In the genomic region with DNA sequence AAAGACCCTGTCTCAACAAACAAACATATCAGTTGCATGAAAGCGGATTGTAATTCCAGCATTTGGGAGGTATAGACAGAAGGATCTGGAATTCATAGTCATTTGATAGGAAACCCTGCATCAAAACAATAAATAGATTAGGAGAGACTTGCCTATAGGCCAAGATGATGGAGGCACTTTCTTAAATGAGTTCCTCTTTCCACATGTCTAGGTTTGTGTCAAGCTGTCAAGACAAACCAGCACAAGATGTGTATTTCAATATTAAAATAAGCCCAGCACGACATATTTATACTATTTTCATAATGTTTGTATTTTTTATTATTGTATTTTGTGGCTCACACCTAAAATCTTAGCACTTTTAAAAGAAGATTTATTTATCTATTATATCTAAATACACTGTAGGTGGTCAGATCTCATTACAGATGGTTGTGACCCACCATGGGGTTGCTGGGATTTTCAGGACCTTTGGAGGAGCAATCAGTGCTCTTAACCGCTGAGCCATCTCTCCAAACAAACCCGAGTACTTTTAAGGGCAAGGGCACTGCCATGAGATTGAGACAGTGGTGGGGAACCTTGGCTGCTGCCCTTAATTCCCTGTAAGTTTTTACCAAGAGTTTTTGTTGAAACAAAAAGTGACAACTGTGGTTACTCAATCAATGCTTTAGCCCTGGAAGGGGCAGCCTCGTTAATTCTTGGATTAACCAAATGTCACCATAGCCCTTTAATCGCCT, we compare ENCODE assay signal across 8 mouse cellular contexts. TPM values are rescaled to one million over a fixed set of nuclear protein-coding genes. Genes with fewer than 3 reads are reported as not detected.
DNase-seq lines count a peak whose midpoint lies in the region; ATAC-seq and TF ChIP-seq lines count a peak whose summit lies in the region.

No protein-coding gene starts in this region.

- WGBS in heart, embryonic 11.5 days (ENCODE audit: insufficient replicate concordance), result 20% methylated on average over 6 of the region's 6 CpGs
- WGBS in forebrain, embryonic 13.5 days, result 23% methylated on average over 6 of the region's 6 CpGs
- WGBS in liver, embryonic 16.5 days (ENCODE audit: insufficient replicate concordance), result 16% methylated on average over 6 of the region's 6 CpGs

- intact Hi-C loops in heart, postnatal 25 days (cut with DNase I), result loop anchor here (10.0 kb wide), 3 partner anchors 451 to 951 kb away; a partner anchor contains a TSS

- TF ChIP-seq CTCF in C2C12 (IDR thresholded peaks at IDR 0.05; ENCODE audit: control insufficient read depth, insufficient read depth, insufficient read length), result no peak

- H3K79me3 ChIP-seq in C2C12 (ENCODE audit: low read depth), result peaks cover 28% of the 10 kb centered on the region

- peak overlapping the region; percentile 87 for H3K9ac ChIP-seq in heart, embryonic 11.5 days (ENCODE audit: low read depth, low read length)
- peak overlapping the region; percentile 91 for H3K9ac ChIP-seq in forebrain, embryonic 13.5 days
- peak overlapping the region; percentile 46; the same call in 1 of the 2 replicates for H3K9ac ChIP-seq in liver, embryonic 16.5 days (ENCODE audit: low read depth, low read length)

- no peaks in the 10 kb centered on the region for H3K27me3 ChIP-seq in heart, embryonic 11.5 days (ENCODE audit: control insufficient read depth, insufficient read depth, low read length)
- no peaks in the 10 kb centered on the region for H3K27me3 ChIP-seq in C2C12 (ENCODE audit: control insufficient read depth, insufficient read depth, insufficient read length)
- H3K27me3 ChIP-seq in forebrain, embryonic 13.5 days, result no peaks in the 10 kb centered on the region
- H3K27me3 ChIP-seq in liver, embryonic 16.5 days (ENCODE audit: control insufficient read depth, insufficient read depth, low read depth, low read length), result no peaks in the 10 kb centered on the region

- H3K4me1 ChIP-seq in heart, embryonic 11.5 days (ENCODE audit: control insufficient read depth, insufficient read depth, low read length), result peaks cover 8% of the 10 kb centered on the region
- peaks cover 22% of the 10 kb centered on the region for H3K4me1 ChIP-seq in forebrain, embryonic 13.5 days
- peaks cover 17% of the 10 kb centered on the region for H3K4me1 ChIP-seq in liver, embryonic 16.5 days (ENCODE audit: control insufficient read depth, low read depth, low read length)

- peak overlapping the region; percentile 88; the same call in 1 of the 2 replicates for H3K27ac ChIP-seq in heart, embryonic 11.5 days (ENCODE audit: low read depth, low read length)
- H3K27ac ChIP-seq in forebrain, embryonic 13.5 days, result peak overlapping the region; percentile 90
- peak overlapping the region; percentile 93; the same call in 1 of the 2 replicates for H3K27ac ChIP-seq in liver, embryonic 16.5 days (ENCODE audit: low read length)

- peak overlapping the region; percentile 92 for H3K4me2 ChIP-seq in heart, embryonic 11.5 days
- peak overlapping the region; percentile 59 for H3K4me2 ChIP-seq in forebrain, embryonic 13.5 days
- H3K4me2 ChIP-seq in liver, embryonic 16.5 days (ENCODE audit: low read depth, low read length), result peak overlapping the region; percentile 87

- H3K79me2 ChIP-seq in C2C12 (ENCODE audit: control insufficient read depth, insufficient read depth), result peaks cover 35% of the 10 kb centered on the region

- no peak for DNase-seq in heart, postnatal 25 days (ENCODE audit: low spot score)
- no peak for DNase-seq in yolk sac, embryonic 10.5 days (ENCODE audit: low spot score)
- DNase-seq in embryo, embryonic 10 days (ENCODE audit: low spot score), result no peak
- no peak for DNase-seq in ovary, adult 18-20 months (ENCODE audit: low spot score)

- H3ac ChIP-seq in C2C12 (ENCODE audit: control insufficient read depth, insufficient read length, low read depth), result peak overlapping the region; percentile 43

- ATAC-seq in heart, embryonic 11.5 days (replicated peaks; ENCODE audit: insufficient number of reproducible peaks, low FRiP score, low TSS enrichment), result peak; percentile 11; the same call in 1 of the 2 replicates
- ATAC-seq in forebrain, embryonic 13.5 days, result peak; percentile 43
- peak; percentile 22 for ATAC-seq in liver, embryonic 16.5 days (ENCODE audit: low read depth)

- H3K9me3 ChIP-seq in heart, embryonic 11.5 days (replicated peaks; ENCODE audit: control insufficient read depth, low read length), result no peaks in the 10 kb centered on the region
- H3K9me3 ChIP-seq in forebrain, embryonic 13.5 days (replicated peaks), result no peaks in the 10 kb centered on the region
- H3K9me3 ChIP-seq in liver, embryonic 16.5 days (replicated peaks; ENCODE audit: control insufficient read depth, low read length), result no peaks in the 10 kb centered on the region

- H3K4me3 ChIP-seq in heart, embryonic 11.5 days (ENCODE audit: low read depth, low read length), result peak overlapping the region; percentile 78
- H3K4me3 ChIP-seq in C2C12 (ENCODE audit: insufficient read depth, poor library complexity, severe bottlenecking), result peak overlapping the region; percentile 99
- H3K4me3 ChIP-seq in forebrain, embryonic 13.5 days, result peak overlapping the region; percentile 87
- H3K4me3 ChIP-seq in liver, embryonic 16.5 days (ENCODE audit: low read depth, low read length), result peak overlapping the region; percentile 86

- peaks cover 18% of the 10 kb centered on the region for H3K36me3 ChIP-seq in heart, embryonic 11.5 days (ENCODE audit: control insufficient read depth, insufficient read depth, low read length)
- H3K36me3 ChIP-seq in C2C12 (ENCODE audit: control insufficient read depth, insufficient read depth), result peaks cover 35% of the 10 kb centered on the region
- H3K36me3 ChIP-seq in forebrain, embryonic 13.5 days (ENCODE audit: poor library complexity, severe bottlenecking), result peaks cover 62% of the 10 kb centered on the region
- H3K36me3 ChIP-seq in liver, embryonic 16.5 days (ENCODE audit: control insufficient read depth, insufficient read depth), result peaks cover 27% of the 10 kb centered on the region

TF ChIP-seq in C2C12, 6 proteins besides CTCF, POLR2A, EP300 and RAD21:
- TF ChIP-seq USF1 (IDR thresholded peaks at IDR 0.05; ENCODE audit: low read depth), result no peak
- TF ChIP-seq CEBPB (IDR thresholded peaks at IDR 0.05; ENCODE audit: low read depth), result no peak
- TF ChIP-seq MYOG (IDR thresholded peaks at IDR 0.05; ENCODE audit: control insufficient read depth, extremely low read depth, insufficient read length), result no peak
- no peak for TF ChIP-seq MAX (IDR thresholded peaks at IDR 0.05)
- no peak for TF ChIP-seq FOSL1 (IDR thresholded peaks at IDR 0.05; ENCODE audit: insufficient read depth, low read length, poor library complexity, severe bottlenecking)
- TF ChIP-seq MYOD1 (IDR thresholded peaks at IDR 0.05; ENCODE audit: control insufficient read depth, insufficient read length, low read depth), result no peak
TF ChIP-seq in C2C12: peak in this region for 0.

RNA-seq across cellular contexts. Expression of a gene that starts 0.5 kb away (rescaled TPM):
- 925 and 966 TPM in 2 replicates for polyA plus RNA-seq in heart, embryonic 11.5 days (2014; fragmentation: Nextera tagmentation; extraction: Ambion mirVana)
- total RNA-seq in heart, postnatal 25 days (2021), result 100 to 1,000 TPM; 589 to 617 TPM
- 3,200 TPM for polyA plus RNA-seq in C2C12 (2012; fragmentation: generic; extraction: Trizol)
- polyA plus RNA-seq in forebrain, embryonic 13.5 days (2015; fragmentation: Nextera tagmentation; extraction: Ambion mirVana), result 1,199 and 1,336 TPM in 2 replicates
- polyA plus RNA-seq in liver, embryonic 16.5 days (2015; fragmentation: Nextera tagmentation; extraction: Ambion mirVana), result 666 and 772 TPM in 2 replicates

RNA-seq across cellular contexts. Expression of a gene that starts 10.0 kb away (rescaled TPM):
- polyA plus RNA-seq in heart, embryonic 11.5 days (2014; fragmentation: Nextera tagmentation; extraction: Ambion mirVana), result 23.9 and 30.2 TPM in 2 replicates
- 10 to 100 TPM; 17.1 to 17.9 TPM for total RNA-seq in heart, postnatal 25 days (2021)
- 45.8 TPM for polyA plus RNA-seq in C2C12 (2012; fragmentation: generic; extraction: Trizol)
- polyA plus RNA-seq in forebrain, embryonic 13.5 days (2015; fragmentation: Nextera tagmentation; extraction: Ambion mirVana), result 36.2 and 41.6 TPM in 2 replicates
- 19.0 and 22.0 TPM in 2 replicates for polyA plus RNA-seq in liver, embryonic 16.5 days (2015; fragmentation: Nextera tagmentation; extraction: Ambion mirVana)

RNA-seq across cellular contexts. Expression of a gene that starts 10.7 kb away (rescaled TPM):
- polyA plus RNA-seq in heart, embryonic 11.5 days (2014; fragmentation: Nextera tagmentation; extraction: Ambion mirVana), result 173 and 197 TPM in 2 replicates
- 10 to 100 TPM; 68.3 to 73.4 TPM for total RNA-seq in heart, postnatal 25 days (2021)
- 215 TPM for polyA plus RNA-seq in C2C12 (2012; fragmentation: generic; extraction: Trizol)
- polyA plus RNA-seq in forebrain, embryonic 13.5 days (2015; fragmentation: Nextera tagmentation; extraction: Ambion mirVana), result 227 and 236 TPM in 2 replicates
- polyA plus RNA-seq in liver, embryonic 16.5 days (2015; fragmentation: Nextera tagmentation; extraction: Ambion mirVana), result 41.1 and 41.9 TPM in 2 replicates

RNA-seq across cellular contexts. Expression of a gene that starts 16.9 kb away (rescaled TPM):
- polyA plus RNA-seq in heart, embryonic 11.5 days (2014; fragmentation: Nextera tagmentation; extraction: Ambion mirVana), result 0.06 and 0.07 TPM in 2 replicates
- total RNA-seq in heart, postnatal 25 days (2021), result 1 to 10 TPM; 1.3 to 2.1 TPM
- polyA plus RNA-seq in C2C12 (2012; fragmentation: generic; extraction: Trizol), result not detected
- 0.18 and 0.19 TPM in 2 replicates for polyA plus RNA-seq in forebrain, embryonic 13.5 days (2015; fragmentation: Nextera tagmentation; extraction: Ambion mirVana)
- polyA plus RNA-seq in liver, embryonic 16.5 days (2015; fragmentation: Nextera tagmentation; extraction: Ambion mirVana), result 6.0 and 7.4 TPM in 2 replicates

RNA-seq across cellular contexts. Expression of a gene that starts 26.0 kb away (rescaled TPM):
- polyA plus RNA-seq in heart, embryonic 11.5 days (2014; fragmentation: Nextera tagmentation; extraction: Ambion mirVana), result 5.7 and 6.2 TPM in 2 replicates
- under 1 TPM; 0.45 to 0.83 TPM for total RNA-seq in heart, postnatal 25 days (2021)
- polyA plus RNA-seq in C2C12 (2012; fragmentation: generic; extraction: Trizol), result 1.8 TPM
- 2.1 and 3.4 TPM in 2 replicates for polyA plus RNA-seq in forebrain, embryonic 13.5 days (2015; fragmentation: Nextera tagmentation; extraction: Ambion mirVana)
- 4.5 and 4.6 TPM in 2 replicates for polyA plus RNA-seq in liver, embryonic 16.5 days (2015; fragmentation: Nextera tagmentation; extraction: Ambion mirVana)
